Mouse (Mus musculus) retina, embryonic 14.5 days (tissue): ENCODE results near the gene Olfr357.

Experiments
- DNase-seq: peaks from one replicate; pipeline ENCODE4 v3.0.0-alpha.2; 2015; ENCODE audit warnings: low spot score

The Olfr357 gene

GRCm38 (mm10) chr2:36993527-36993926 is at the start of gene Olfr357:
TSS of gene Olfr357 (plus strand) at chr2:36993827.
- DNase-seq: no peak

GRCm38 (mm10) chr2:36997030-36997429 is 3.4 kb downstream of the Olfr357 start:
- no peak for DNase-seq

- DNase-seq: no peak
These were observed 15.6 kb downstream of the Olfr357 start, which contains the start of gene Olfr358 for GRCm38 (mm10) chr2:37009235-37009634. TSS of gene Olfr358 (minus strand) at chr2:37009335.
